Mouse (Mus musculus): ENCODE data around the gene Csnk2b. TPM values are rescaled to one million over a fixed set of nuclear protein-coding genes. Genes with fewer than 3 reads are reported as not detected.

Gene Csnk2b
- polyA plus RNA-seq, 1 experiment from 2014 or later, result 246 TPM

- no peak overlapping the region for H3K4me2 ChIP-seq
- H3K9me3 ChIP-seq (ENCODE audit: control insufficient read depth, low read length), result no peaks in the 10 kb centered on the region
- WGBS, result 83% methylated on average over 9 of the region's 9 CpGs
- no peak overlapping the region for H3K4me3 ChIP-seq (ENCODE audit: low read depth, low read length)
- H3K36me3 ChIP-seq (ENCODE audit: control insufficient read depth, insufficient read depth, low read length), result no peaks in the 10 kb centered on the region
- DNase-seq (ENCODE audit: low spot score) (no peak), ATAC-seq (replicated peaks; ENCODE audit: low FRiP score) (no peak)
- H3K4me1 ChIP-seq (replicated peaks; ENCODE audit: control insufficient read depth, insufficient read depth, low read length), result peaks cover 4% of the 10 kb centered on the region
- H3K27ac ChIP-seq (ENCODE audit: low read depth, low read length), result no peak overlapping the region
- peaks cover 30% of the 10 kb centered on the region for H3K27me3 ChIP-seq (replicated peaks; ENCODE audit: control insufficient read depth, insufficient read depth, low read length)
- no peak overlapping the region for H3K9ac ChIP-seq (ENCODE audit: low read depth, low read length)
These were observed 50.4 kb downstream of the Csnk2b start for GRCm38 (mm10) chr17:35071454-35071853.

- Histone ChIP-seq H3K9ac (ENCODE audit: low read depth, low read length) (no peak overlapping the region), H3K27ac (ENCODE audit: low read depth, low read length) (no peak overlapping the region), H3K27me3 (replicated peaks; ENCODE audit: control insufficient read depth, insufficient read depth, low read length) (peaks cover 37% of the 10 kb centered on the region), H3K4me2 (no peak overlapping the region), H3K4me1 (replicated peaks; ENCODE audit: control insufficient read depth, insufficient read depth, low read length) (peaks cover 8% of the 10 kb centered on the region), H3K9me3 (ENCODE audit: control insufficient read depth, low read length) (no peaks in the 10 kb centered on the region), H3K36me3 (ENCODE audit: control insufficient read depth, insufficient read depth, low read length) (no peaks in the 10 kb centered on the region), H3K4me3 (ENCODE audit: low read depth, low read length) (no peak overlapping the region)
- 52% methylated on average over 6 of the region's 6 CpGs for WGBS
- DNase-seq (ENCODE audit: low spot score), result no peak
- ATAC-seq (replicated peaks; ENCODE audit: low FRiP score), result no peak
These were observed 51.2 kb downstream of the Csnk2b start for GRCm38 (mm10) chr17:35070556-35071229.

GRCm38 (mm10) chr17:35068213-35068914, 53.5 kb downstream of the Csnk2b start:
- DNase-seq (ENCODE audit: low spot score) (no peak), ATAC-seq (replicated peaks; ENCODE audit: low FRiP score) (no peak)
- WGBS, result 76% methylated on average over 17 of the region's 17 CpGs
- peaks cover 17% of the 10 kb centered on the region for H3K4me1 ChIP-seq (replicated peaks; ENCODE audit: control insufficient read depth, insufficient read depth, low read length)
- no peaks in the 10 kb centered on the region for H3K36me3 ChIP-seq (ENCODE audit: control insufficient read depth, insufficient read depth, low read length)
- no peak overlapping the region for H3K4me2 ChIP-seq
- H3K27me3 ChIP-seq (replicated peaks; ENCODE audit: control insufficient read depth, insufficient read depth, low read length), result peaks cover 49% of the 10 kb centered on the region
- H3K4me3 ChIP-seq (ENCODE audit: low read depth, low read length), result no peak overlapping the region
- no peak overlapping the region for H3K27ac ChIP-seq (ENCODE audit: low read depth, low read length)
- H3K9me3 ChIP-seq (ENCODE audit: control insufficient read depth, low read length), result no peaks in the 10 kb centered on the region
- no peak overlapping the region for H3K9ac ChIP-seq (ENCODE audit: low read depth, low read length)

Other genes with a start within 250 kb of the Csnk2b start
- 0.45 and 0.86 TPM in 2 replicates for gene Zbtb12, start 242.6 kb downstream of the Csnk2b start, polyA plus RNA-seq (2014; fragmentation: Nextera tagmentation; extraction: Ambion mirVana)
- gene Gm20547, start 240.0 kb downstream of the Csnk2b start, polyA plus RNA-seq (2014; fragmentation: Nextera tagmentation; extraction: Ambion mirVana), result 0.09 TPM in 1 of 2 replicates, not detected in the other
- 8.1 and 9.0 TPM in 2 replicates for gene C2, start 223.8 kb downstream of the Csnk2b start, polyA plus RNA-seq (2014; fragmentation: Nextera tagmentation; extraction: Ambion mirVana)
- 43.6 and 50.9 TPM in 2 replicates for gene Ehmt2, start 223.6 kb downstream of the Csnk2b start, polyA plus RNA-seq (2014; fragmentation: Nextera tagmentation; extraction: Ambion mirVana)
- gene Slc44a4, start 207.6 kb downstream of the Csnk2b start, polyA plus RNA-seq (2014; fragmentation: Nextera tagmentation; extraction: Ambion mirVana), result 0.97 and 1.3 TPM in 2 replicates
- gene Neu1, start 190.8 kb downstream of the Csnk2b start, polyA plus RNA-seq (2014; fragmentation: Nextera tagmentation; extraction: Ambion mirVana), result 24.4 and 26.4 TPM in 2 replicates
- gene Hspa1b, start 162.8 kb downstream of the Csnk2b start, polyA plus RNA-seq (2014; fragmentation: Nextera tagmentation; extraction: Ambion mirVana), result 0.14 and 0.41 TPM in 2 replicates
- not detected in 2 replicates for gene Gm20481, start 152.1 kb downstream of the Csnk2b start, polyA plus RNA-seq (2014; fragmentation: Nextera tagmentation; extraction: Ambion mirVana)
- 4.7 and 5.7 TPM in 2 replicates for gene Hspa1a, start 149.9 kb downstream of the Csnk2b start, polyA plus RNA-seq (2014; fragmentation: Nextera tagmentation; extraction: Ambion mirVana)
- gene Hspa1l, start 149.3 kb downstream of the Csnk2b start, polyA plus RNA-seq (2014; fragmentation: Nextera tagmentation; extraction: Ambion mirVana), result 0.66 and 1.5 TPM in 2 replicates
- gene Lsm2, start 140.2 kb downstream of the Csnk2b start, polyA plus RNA-seq (2014; fragmentation: Nextera tagmentation; extraction: Ambion mirVana), result 304 and 315 TPM in 2 replicates
- gene Vars, start 121.1 kb downstream of the Csnk2b start, polyA plus RNA-seq (2014; fragmentation: Nextera tagmentation; extraction: Ambion mirVana), result 234 and 245 TPM in 2 replicates
- gene Vwa7, start 105.5 kb downstream of the Csnk2b start, polyA plus RNA-seq (2014; fragmentation: Nextera tagmentation; extraction: Ambion mirVana), result 0.16 TPM in 2 replicates
- gene Sapcd1, start 94.0 kb downstream of the Csnk2b start, polyA plus RNA-seq (2014; fragmentation: Nextera tagmentation; extraction: Ambion mirVana), result 6.9 and 8.5 TPM in 2 replicates
- gene Msh5, start 75.3 kb downstream of the Csnk2b start, polyA plus RNA-seq (2014; fragmentation: Nextera tagmentation; extraction: Ambion mirVana), result 3.8 and 4.7 TPM in 2 replicates
- gene Clic1, start 72.1 kb downstream of the Csnk2b start, polyA plus RNA-seq (2014; fragmentation: Nextera tagmentation; extraction: Ambion mirVana), result 118 and 134 TPM in 2 replicates
- gene Ddah2, start 63.0 kb downstream of the Csnk2b start, polyA plus RNA-seq (2014; fragmentation: Nextera tagmentation; extraction: Ambion mirVana), result 124 and 132 TPM in 2 replicates
- gene Ly6g6c, start 56.7 kb downstream of the Csnk2b start, polyA plus RNA-seq (2014; fragmentation: Nextera tagmentation; extraction: Ambion mirVana), result 0.34 and 1.8 TPM in 2 replicates
- gene Mpig6b, start 55.9 kb downstream of the Csnk2b start, polyA plus RNA-seq (2014; fragmentation: Nextera tagmentation; extraction: Ambion mirVana), result 8.4 and 11.2 TPM in 2 replicates
- gene Ly6g6e, start 45.2 kb downstream of the Csnk2b start, polyA plus RNA-seq (2014; fragmentation: Nextera tagmentation; extraction: Ambion mirVana), result 0.57 TPM in 1 of 2 replicates, not detected in the other
- gene Ly6g6d, start 44.0 kb downstream of the Csnk2b start, polyA plus RNA-seq (2014; fragmentation: Nextera tagmentation; extraction: Ambion mirVana), result 0.44 and 0.78 TPM in 2 replicates
- gene Ly6g6f, start 36.4 kb downstream of the Csnk2b start, polyA plus RNA-seq (2014; fragmentation: Nextera tagmentation; extraction: Ambion mirVana), result 12.8 and 13.5 TPM in 2 replicates
- gene Abhd16a, start 32.8 kb downstream of the Csnk2b start, polyA plus RNA-seq (2014; fragmentation: Nextera tagmentation; extraction: Ambion mirVana), result 71.6 and 79.8 TPM in 2 replicates
- gene Ly6g5c, start 13.8 kb downstream of the Csnk2b start, polyA plus RNA-seq (2014; fragmentation: Nextera tagmentation; extraction: Ambion mirVana), result not detected in 2 replicates
- gene Ly6g5b, start 6.6 kb downstream of the Csnk2b start, polyA plus RNA-seq (2014; fragmentation: Nextera tagmentation; extraction: Ambion mirVana), result 0.69 and 0.89 TPM in 2 replicates
- 23.7 and 25.2 TPM in 2 replicates for gene Gpank1, start 598 bp downstream of the Csnk2b start, polyA plus RNA-seq (2014; fragmentation: Nextera tagmentation; extraction: Ambion mirVana)
- gene D17H6S53E, start 4.3 kb upstream of the Csnk2b start, polyA plus RNA-seq (2014; fragmentation: Nextera tagmentation; extraction: Ambion mirVana), result 6.0 and 7.1 TPM in 2 replicates
- gene Apom, start 10.0 kb upstream of the Csnk2b start, polyA plus RNA-seq (2014; fragmentation: Nextera tagmentation; extraction: Ambion mirVana), result 429 and 459 TPM in 2 replicates
- gene Bag6, start 13.1 kb upstream of the Csnk2b start, polyA plus RNA-seq (2014; fragmentation: Nextera tagmentation; extraction: Ambion mirVana), result 61.4 and 73.6 TPM in 2 replicates
- gene Prrc2a, start 42.8 kb upstream of the Csnk2b start, polyA plus RNA-seq (2014; fragmentation: Nextera tagmentation; extraction: Ambion mirVana), result 169 and 205 TPM in 2 replicates
- gene Aif1, start 54.0 kb upstream of the Csnk2b start, polyA plus RNA-seq (2014; fragmentation: Nextera tagmentation; extraction: Ambion mirVana), result 13.9 and 20.0 TPM in 2 replicates
- 24.1 and 28.1 TPM in 2 replicates for gene Lst1, start 66.4 kb upstream of the Csnk2b start, polyA plus RNA-seq (2014; fragmentation: Nextera tagmentation; extraction: Ambion mirVana)
- 0.70 and 0.78 TPM in 2 replicates for gene Ltb, start 72.4 kb upstream of the Csnk2b start, polyA plus RNA-seq (2014; fragmentation: Nextera tagmentation; extraction: Ambion mirVana)
- gene Tnf, start 80.0 kb upstream of the Csnk2b start, polyA plus RNA-seq (2014; fragmentation: Nextera tagmentation; extraction: Ambion mirVana), result 0.47 and 0.53 TPM in 2 replicates
- gene Lta, start 83.3 kb upstream of the Csnk2b start, polyA plus RNA-seq (2014; fragmentation: Nextera tagmentation; extraction: Ambion mirVana), result not detected in 2 replicates
- 0.53 TPM in 1 of 2 replicates, not detected in the other for gene Gm16181, start 98.8 kb upstream of the Csnk2b start, polyA plus RNA-seq (2014; fragmentation: Nextera tagmentation; extraction: Ambion mirVana)
- gene Atp6v1g2, start 111.6 kb upstream of the Csnk2b start, polyA plus RNA-seq (2014; fragmentation: Nextera tagmentation; extraction: Ambion mirVana), result 2.6 and 2.9 TPM in 2 replicates
- gene Nfkbil1, start 113.7 kb upstream of the Csnk2b start, polyA plus RNA-seq (2014; fragmentation: Nextera tagmentation; extraction: Ambion mirVana), result 4.6 and 5.4 TPM in 2 replicates
- gene Ddx39b, start 119.7 kb upstream of the Csnk2b start, polyA plus RNA-seq (2014; fragmentation: Nextera tagmentation; extraction: Ambion mirVana), result 432 and 439 TPM in 2 replicates
- 88.0 and 90.8 TPM in 2 replicates for gene H2-D1, start 140.7 kb upstream of the Csnk2b start, polyA plus RNA-seq (2014; fragmentation: Nextera tagmentation; extraction: Ambion mirVana)
- 0.40 and 0.60 TPM in 2 replicates for gene H2-Q1, start 198.4 kb upstream of the Csnk2b start, polyA plus RNA-seq (2014; fragmentation: Nextera tagmentation; extraction: Ambion mirVana)
- 1.6 and 2.1 TPM in 2 replicates for gene H2-Q2, start 220.2 kb upstream of the Csnk2b start, polyA plus RNA-seq (2014; fragmentation: Nextera tagmentation; extraction: Ambion mirVana)